Mouse (Mus musculus) adrenal gland (tissue): ENCODE measurements at regions not wholly inside any gene's neighbourhood (a gene's known extent, or its start where the extent isn't known, plus 50 kb on each side); places are given as distances from the start of the nearest gene placed in this dataset.

Source experiments
- intact Hi-C: fragments of 180-260 bp; cut with DNase I; formaldehyde crosslinking; loops from one replicate; pipeline ENCODE4 v1.15.1; 2025

- intact Hi-C loops, result no loop called here
Measured at GRCm38 (mm10) chr6:127337398-127337871, 109.2 kb upstream of the Parp11 start.

- intact Hi-C loops, result no loop called here
Measured at GRCm38 (mm10) chr6:127338412-127338811, 108.2 kb upstream of the Parp11 start.

- intact Hi-C loops, result no loop called here
Measured at GRCm38 (mm10) chr6:127341604-127342003, 105.0 kb upstream of the Parp11 start.

GRCm38 (mm10) chr6:127348770-127349409, 97.8 kb upstream of the Parp11 start:
- intact Hi-C loops, result no loop called here

GRCm38 (mm10) chr6:127349479-127350110, 97.0 kb upstream of the Parp11 start:
- intact Hi-C loops, result loop anchor here (10.0 kb wide), 1 partner anchor 395 kb away; no protein-coding TSS in a partner anchor

GRCm38 (mm10) chr6:127351691-127352090, 94.9 kb upstream of the Parp11 start:
- intact Hi-C loops, result loop anchor here (10.0 kb wide), 1 partner anchor 397 kb away; no protein-coding TSS in a partner anchor

- intact Hi-C loops, result loop anchor here (10.0 kb wide), 1 partner anchor 400 kb away; no protein-coding TSS in a partner anchor
Measured at GRCm38 (mm10) chr6:127355112-127355511, 91.5 kb upstream of the Parp11 start.

- intact Hi-C loops, result loop anchor here (10.0 kb wide), 1 partner anchor 402 kb away; no protein-coding TSS in a partner anchor
Measured at GRCm38 (mm10) chr6:127356442-127356841, 90.2 kb upstream of the Parp11 start.

- intact Hi-C loops, result loop anchor here (2.0 to 10.0 kb wide), 2 partner anchors 212 to 404 kb away; no protein-coding TSS in a partner anchor
Measured at GRCm38 (mm10) chr6:127358805-127359204, 87.8 kb upstream of the Parp11 start.

GRCm38 (mm10) chr6:127359391-127359874, 87.2 kb upstream of the Parp11 start:
- intact Hi-C loops, result loop anchor here (2.0 to 10.0 kb wide), 2 partner anchors 213 to 405 kb away; no protein-coding TSS in a partner anchor

- intact Hi-C loops, result no loop called here
Measured at GRCm38 (mm10) chr6:127362166-127362565, 84.5 kb upstream of the Parp11 start.

- intact Hi-C loops, result no loop called here
Measured at GRCm38 (mm10) chr6:127362966-127363752, 83.5 kb upstream of the Parp11 start.

- intact Hi-C loops, result no loop called here
Measured at GRCm38 (mm10) chr6:127363871-127364590, 82.6 kb upstream of the Parp11 start.

GRCm38 (mm10) chr6:127364591-127365187, 82.0 kb upstream of the Parp11 start:
- intact Hi-C loops, result no loop called here

GRCm38 (mm10) chr6:127365246-127365645, 81.4 kb upstream of the Parp11 start:
- intact Hi-C loops, result no loop called here

- intact Hi-C loops, result no loop called here
Measured at GRCm38 (mm10) chr6:127365651-127366050, 81.0 kb upstream of the Parp11 start.

GRCm38 (mm10) chr6:127373052-127373451, 73.6 kb upstream of the Parp11 start:
- intact Hi-C loops, result no loop called here

GRCm38 (mm10) chr6:127373797-127374463, 72.7 kb upstream of the Parp11 start:
- intact Hi-C loops, result no loop called here

- intact Hi-C loops, result loop anchor here (5.0 kb wide), 2 partner anchors 73 to 417 kb away; partner anchors contain the start of gene Parp11
Measured at GRCm38 (mm10) chr6:127374464-127375143, 72.0 kb upstream of the Parp11 start.
